Mouse (Mus musculus) granulocyte monocyte progenitor cell, adult 5-6 weeks (primary cell): Measurements from ENCODE around the gene Erv3. TPM values are rescaled to one million over a fixed set of nuclear protein-coding genes. Genes with fewer than 3 reads are reported as not detected.
"Not testable (repeated sequence)": the region's sequence is repeated elsewhere in the genome, so short reads cannot be mapped to it uniquely, and the experiment has no call there.

Experiments
- ATAC-seq: replicated peaks from 2 replicates; pipeline ENCODE4 v1.8.0; 2016; ENCODE audit warnings: mild to moderate bottlenecking, moderate TSS enrichment, inconsistent platforms; ENCODE audit not compliant: poor library complexity, severe bottlenecking
- total RNA-seq, 2 experiments: library from RNA; stranded (forward) in 1 of 2; stranded (reverse) in 1 of 2; fragments of 200-712, 200-1000 nt in 1 of 2; fragments of >200 nt in 1 of 2; fragmentation: Nextera tagmentation in 1 of 2; gene quantifications; 2 replicates each; pipeline ENCODE4 v1.2.3; 2014 to 2017

Gene Erv3
- total RNA-seq, 2 experiments from 2014 or later = not detected

DNA sequence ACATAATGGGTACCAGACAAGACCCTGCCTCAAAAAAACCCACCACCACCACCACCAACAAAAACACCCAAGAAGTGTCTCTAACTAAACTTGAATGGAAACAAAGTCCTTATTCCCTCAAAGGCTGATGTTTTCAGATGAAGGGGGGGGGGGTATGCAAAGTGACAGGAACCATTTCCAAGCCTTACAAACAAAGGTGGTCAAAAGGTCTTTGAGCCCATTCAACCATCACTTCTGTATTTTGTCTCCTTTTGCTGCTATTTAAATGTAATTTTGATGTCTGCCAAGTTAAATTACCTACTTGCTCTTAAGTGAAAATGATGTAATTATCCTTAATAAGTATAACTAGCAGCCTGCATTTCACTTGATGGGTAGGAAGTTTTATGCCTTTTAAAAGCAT lies 7.1 kb upstream of the Erv3 start:
- ATAC-seq = no peak

DNA sequence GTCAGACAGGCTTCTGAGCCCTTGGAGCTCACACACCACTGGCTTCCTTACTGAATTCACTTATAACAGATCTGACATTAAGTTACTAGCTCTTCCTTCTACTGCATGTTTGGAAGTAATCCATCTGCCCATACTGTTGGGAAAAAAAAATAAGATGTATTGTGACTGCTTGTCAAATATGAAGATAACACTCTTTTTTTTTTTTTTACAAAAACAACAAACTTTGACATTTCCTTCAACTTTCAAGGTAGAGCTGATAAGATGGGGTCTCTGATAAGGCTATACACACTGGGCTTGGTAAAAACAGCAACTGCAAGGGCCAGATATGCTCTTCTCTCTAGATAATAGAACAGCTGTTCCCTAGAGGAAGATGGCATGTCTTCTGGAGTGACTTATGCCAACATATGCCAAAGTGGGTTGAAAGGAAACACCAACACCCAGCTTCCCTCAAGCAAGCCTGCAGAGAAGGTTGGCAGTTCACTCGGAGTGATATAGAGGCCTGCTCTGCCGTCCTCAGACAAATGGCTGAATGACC lies 4.8 kb upstream of the Erv3 start:
- no peak for ATAC-seq

DNA sequence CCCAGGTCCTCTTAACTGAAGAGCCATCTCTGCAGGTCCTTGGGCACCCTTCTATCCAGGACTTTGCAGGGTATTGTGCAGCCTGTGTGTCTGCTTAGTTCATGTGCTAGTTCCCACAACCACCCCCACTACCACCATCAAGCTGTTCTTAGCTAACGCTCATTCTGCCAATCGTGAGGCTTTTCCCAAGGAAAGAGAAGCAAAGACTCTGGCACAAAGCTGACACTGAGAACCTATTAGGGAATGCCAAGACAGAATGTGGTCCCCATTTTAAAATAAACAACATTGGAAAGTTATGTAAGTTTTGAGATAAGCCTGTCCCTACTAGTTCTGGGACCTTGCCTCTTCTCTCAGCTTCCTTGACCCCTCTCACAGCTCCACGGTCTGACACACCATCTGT lies 3.9 kb upstream of the Erv3 start:
- ATAC-seq = no peak

GRCm38 (mm10) chr2:131862617-131863275 lies 3.2 kb upstream of the Erv3 start:
- no peak for ATAC-seq

GRCm38 (mm10) chr2:131857838-131858237 lies 1.7 kb downstream of the Erv3 start:
- no peak for ATAC-seq

GRCm38 (mm10) chr2:131853719-131854118 lies 5.8 kb downstream of the Erv3 start:
- ATAC-seq = no peak

DNA sequence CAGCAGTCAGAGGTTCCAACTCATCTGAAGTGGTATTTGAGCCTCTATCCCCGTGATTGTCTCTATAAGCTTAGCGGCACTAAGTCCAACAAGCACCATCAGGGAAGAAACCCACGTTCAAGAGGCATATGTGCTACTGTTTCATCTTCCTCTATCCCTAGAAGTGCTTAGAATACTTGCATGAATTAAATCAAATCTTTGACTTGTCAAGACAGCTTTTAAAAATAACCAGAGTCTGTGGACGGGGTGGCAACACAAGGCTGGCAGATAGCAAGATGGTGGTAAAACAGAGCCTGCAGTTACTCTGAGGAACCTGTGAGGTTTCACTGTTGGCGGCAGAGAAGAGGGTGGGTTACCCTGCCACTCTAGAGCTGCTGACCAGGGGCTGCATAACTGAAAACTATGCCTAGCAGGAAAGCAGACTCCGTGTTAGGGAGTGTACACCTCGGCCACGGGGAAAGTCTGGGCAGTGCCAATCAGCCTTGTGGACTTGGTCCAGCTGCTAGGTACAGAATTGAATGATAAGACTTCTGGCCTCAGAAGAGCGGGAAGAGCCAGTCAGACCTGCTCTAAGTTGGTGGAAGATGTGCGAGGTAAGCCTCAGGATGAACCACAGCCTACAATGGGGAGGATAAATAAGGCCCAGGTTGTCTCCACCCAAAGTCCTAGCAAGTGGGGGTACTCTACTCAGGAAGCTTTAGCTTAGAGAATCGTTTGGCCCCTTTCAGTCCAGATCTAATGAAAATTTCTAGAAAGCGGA lies 8.0 kb downstream of the Erv3 start:
- no peak for ATAC-seq

DNA sequence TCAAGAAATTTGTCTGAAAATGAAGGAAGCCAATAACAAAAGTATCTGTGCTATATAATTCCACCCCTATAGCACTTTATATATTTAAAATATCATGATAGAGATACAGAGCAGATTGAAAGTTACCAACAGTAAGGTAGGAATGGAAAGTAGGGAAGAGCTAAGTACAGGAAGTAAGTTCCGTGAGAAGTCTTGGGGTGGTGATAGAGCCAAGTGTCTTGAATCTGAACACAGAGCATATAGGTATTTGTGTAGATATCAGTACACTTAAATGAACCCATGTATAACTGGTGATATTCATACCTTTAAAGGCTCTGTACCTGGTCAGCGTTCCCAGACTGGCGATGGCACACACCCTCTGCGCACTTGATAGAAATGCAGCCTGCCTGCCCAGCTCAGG lies 9.5 kb downstream of the Erv3 start:
- ATAC-seq = no peak

DNA sequence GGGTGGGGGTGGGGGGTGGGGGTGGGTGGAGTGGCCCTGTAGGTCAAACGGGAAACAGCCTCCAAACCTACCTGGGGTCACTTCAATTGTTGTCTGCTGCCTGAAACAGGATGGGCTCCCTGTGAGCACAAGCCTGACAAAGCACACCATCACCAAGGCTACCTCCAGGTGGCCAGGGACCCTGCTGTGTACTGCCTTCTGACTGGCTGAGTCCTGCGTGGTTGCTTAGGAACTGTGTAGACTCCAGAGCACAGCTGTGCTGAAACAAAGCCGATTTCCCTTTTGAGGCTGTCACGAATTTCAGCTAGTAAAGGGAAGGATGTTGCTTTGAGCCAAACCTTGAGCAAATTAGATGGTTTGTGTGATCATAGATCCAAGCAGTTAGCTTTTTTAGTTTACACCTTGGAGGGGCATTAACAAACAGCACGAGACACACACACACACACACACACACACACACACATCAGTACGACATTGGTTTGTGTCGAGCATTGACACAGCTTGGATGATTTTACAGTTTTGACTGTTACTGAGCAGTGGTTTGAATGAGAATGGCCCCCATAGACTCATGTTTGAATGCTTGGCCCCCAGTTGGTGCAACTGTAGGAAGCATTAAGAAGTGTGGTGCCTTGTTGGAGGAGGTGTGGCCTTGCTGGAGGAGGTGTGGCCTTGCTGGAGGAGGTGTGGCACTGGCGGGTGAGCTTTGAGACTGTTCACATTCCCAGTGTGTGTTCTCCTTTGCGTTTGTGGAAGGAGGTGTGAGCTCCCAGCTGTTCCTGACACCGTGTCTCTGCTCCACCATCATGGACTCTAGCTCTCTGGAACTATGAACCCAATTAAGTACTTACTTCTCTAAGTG lies 11.8 kb downstream of the Erv3 start:
- ATAC-seq = peak; percentile 56

- ATAC-seq = no peak
Measured at GRCm38 (mm10) chr2:131846811-131847210, 12.7 kb downstream of the Erv3 start.

GRCm38 (mm10) chr2:131846132-131846710 lies 13.3 kb downstream of the Erv3 start:
- no peak for ATAC-seq

GRCm38 (mm10) chr2:131845671-131846070 lies 13.9 kb downstream of the Erv3 start:
- no peak for ATAC-seq

DNA sequence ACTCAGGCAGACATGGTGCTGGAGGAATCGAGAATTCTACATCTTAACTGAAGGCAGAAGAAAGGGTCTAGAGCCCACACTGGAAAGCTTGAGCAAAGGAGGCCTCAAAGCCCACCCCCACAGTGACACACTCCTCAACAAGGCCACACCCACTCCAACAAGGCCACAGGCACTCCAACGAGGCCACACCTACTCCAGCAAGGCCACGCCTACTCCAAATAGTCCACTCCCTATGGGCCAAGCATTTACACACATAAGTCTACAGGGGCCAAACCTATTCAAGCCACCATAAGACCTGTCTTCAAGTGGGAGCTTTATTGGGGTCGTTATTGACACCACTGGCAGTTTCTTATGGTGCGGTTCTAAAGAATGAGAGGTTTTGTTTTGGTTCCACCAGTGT lies 17.0 kb downstream of the Erv3 start:
- ATAC-seq = no peak

DNA sequence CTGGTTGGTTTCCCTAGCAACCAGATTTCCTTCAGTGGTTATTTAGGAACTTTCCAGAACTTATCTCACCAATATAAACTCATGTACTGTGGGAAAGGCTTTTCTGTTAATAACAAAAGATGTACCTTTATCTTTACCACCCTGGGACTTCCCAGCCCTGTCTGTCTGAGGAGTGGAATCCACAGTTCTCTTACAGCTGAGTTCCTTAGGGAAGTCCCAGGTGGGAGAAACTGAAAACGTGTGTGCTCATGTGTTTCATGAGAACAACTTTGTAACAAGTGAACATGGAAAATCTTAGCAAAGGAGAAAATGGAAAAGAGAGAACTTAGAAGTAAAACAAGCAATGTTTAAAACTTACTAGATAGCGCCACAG lies 18.2 kb downstream of the Erv3 start:
- ATAC-seq = no peak

- no peak for ATAC-seq
Measured at GRCm38 (mm10) chr2:131840611-131841320, 18.8 kb downstream of the Erv3 start.

- no peak for ATAC-seq
Measured at GRCm38 (mm10) chr2:131834296-131834695, 25.3 kb downstream of the Erv3 start.

GRCm38 (mm10) chr2:131831861-131832260 lies 27.7 kb downstream of the Erv3 start:
- no peak for ATAC-seq

DNA sequence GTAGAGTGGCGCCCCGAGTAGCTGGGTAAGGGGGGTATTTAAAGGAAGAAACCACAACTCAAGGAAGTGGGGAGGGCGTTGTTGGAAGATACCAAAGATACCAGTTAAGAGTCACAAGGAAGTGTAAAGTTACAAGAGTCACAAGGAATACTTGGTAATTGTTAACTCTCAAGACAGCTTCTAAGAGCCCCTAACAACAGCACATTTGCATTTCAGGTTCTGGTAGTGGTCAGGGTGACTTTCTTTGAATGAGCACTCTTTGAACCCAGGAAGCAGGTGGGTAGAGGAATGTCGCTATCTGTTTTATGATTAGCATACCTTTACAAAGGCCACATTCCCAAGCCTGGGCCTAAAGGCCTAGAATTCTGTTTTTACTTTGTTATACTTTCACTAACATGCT lies 28.6 kb downstream of the Erv3 start:
- not testable (repeated sequence) for ATAC-seq

DNA sequence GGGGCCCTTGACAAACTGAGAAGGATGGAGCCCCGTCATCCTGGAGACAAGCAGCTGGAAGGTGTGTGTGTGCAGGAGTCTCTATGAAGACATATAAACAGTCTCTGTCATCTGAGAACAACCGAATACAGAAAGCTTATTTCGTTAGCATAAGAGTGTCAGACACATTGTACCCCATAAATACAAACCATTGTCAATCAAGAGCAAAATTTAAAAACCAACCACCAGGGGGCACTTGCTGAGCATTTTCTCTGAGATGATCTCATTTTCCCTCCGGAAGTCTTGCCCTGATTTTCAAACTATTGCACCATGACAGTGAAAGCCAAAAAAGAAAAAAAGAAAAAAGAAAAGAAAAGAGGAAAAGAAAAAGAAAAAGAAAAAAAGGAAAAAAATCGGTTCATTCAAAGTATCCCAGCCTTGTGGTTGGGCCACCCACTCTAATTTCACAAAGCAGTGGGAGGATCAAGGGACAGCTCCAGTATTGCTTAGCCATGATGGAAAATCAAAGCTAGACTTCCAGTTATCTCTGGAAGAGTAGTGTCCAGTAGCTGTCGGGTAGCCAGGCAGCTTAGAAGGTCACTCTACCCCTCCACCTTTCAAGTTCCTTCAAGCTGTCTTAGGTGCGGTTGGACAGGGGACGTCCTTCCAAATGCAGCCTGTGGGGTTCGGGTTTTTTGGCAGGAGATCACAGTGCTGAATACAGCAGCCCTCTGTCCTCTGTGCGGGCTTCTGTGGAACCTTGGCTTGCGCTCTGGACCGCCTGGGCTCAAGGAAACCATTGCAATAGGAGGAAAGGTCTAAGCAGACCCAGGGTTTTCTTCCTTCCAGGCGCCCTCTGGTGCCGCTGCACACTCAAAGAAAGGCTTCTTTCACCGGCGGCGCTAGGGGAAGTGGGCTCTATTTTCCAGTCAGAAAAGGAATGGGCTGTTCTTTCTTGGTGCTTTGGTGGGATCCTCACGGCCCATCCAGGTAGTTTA lies 31.3 kb downstream of the Erv3 start:
- ATAC-seq = peak; percentile 46; the same call in 1 of the 2 replicates
